Mouse (Mus musculus): ENCODE data around the gene Lhx8. TPM values are rescaled to one million over a fixed set of nuclear protein-coding genes. Genes with fewer than 3 reads are reported as not detected.

Lhx8 gene
- total RNA-seq, 2 experiments from 2014 or later: not detected

GRCm38 (mm10) chr3:154268313-154268712 is 62.1 kb downstream of the Lhx8 start:
- ATAC-seq (replicated peaks; ENCODE audit: low FRiP score, poor library complexity, severe bottlenecking): no peak

- ATAC-seq (replicated peaks; ENCODE audit: low FRiP score, poor library complexity, severe bottlenecking): no peak
These were observed 73.1 kb downstream of the Lhx8 start for GRCm38 (mm10) chr3:154257312-154257711.
